ENCODE assay signal across 13 mouse cellular contexts in genomic region chr13:47189971-47190370, GRCm38 (mm10).
DNase-seq lines count a peak whose midpoint lies in the region; ATAC-seq and TF ChIP-seq lines count a peak whose summit lies in the region.
"Had no signal": no experiment of that assay in that cellular context is flagged by ENCODE, and none has a peak within 500 bp of the region (broad histone marks: within the 10 kb centered on the region; RNA-seq: fewer than 3 reads in every experiment).

No protein-coding gene starts in this region.

- peaks cover 7% of the 10 kb centered on the region for H3K27me3 ChIP-seq in thymus, adult 2 months (ENCODE audit: control insufficient read depth, insufficient read depth, low read length)

- no peaks in the 10 kb centered on the region for H3K4me1 ChIP-seq in thymus, adult 2 months (replicated peaks; ENCODE audit: control insufficient read depth, insufficient read depth, low read length)

- H3K36me3 ChIP-seq in thymus, adult 2 months (ENCODE audit: control insufficient read depth, insufficient read depth, low read length) = no peaks in the 10 kb centered on the region
- H3K36me3 ChIP-seq: midbrain, embryonic 12.5 days had no signal

- no peak overlapping the region for H3K4me3 ChIP-seq in thymus, adult 2 months (ENCODE audit: control insufficient read depth, insufficient read depth, low read length)
- H3K4me3 ChIP-seq: midbrain, embryonic 12.5 days had no signal

- no peak for TF ChIP-seq CTCF in thymus, adult 2 months (IDR thresholded peaks at IDR 0.05; ENCODE audit: borderline replicate concordance, control insufficient read depth, extremely low read depth, insufficient read depth, low read length, poor library complexity)

- WGBS in thymus, adult 2 months = 20% methylated on average over 7 of the region's 7 CpGs

- ATAC-seq in CD4-positive, CD25-positive, alpha-beta regulatory T cell, adult 4 months = no peak
- ATAC-seq: forebrain, embryonic 16.5 days had no signal

- DNase-seq in heart, adult 9 months (ENCODE audit: low spot score in 2 of 2) = peak; percentile 31 to 50
- no peak for DNase-seq in heart, postnatal 4 days
- DNase-seq in right cerebral cortex, postnatal 10 days (ENCODE audit: low spot score in 2 of 2) = peak; percentile 48 to 50
- no peak for DNase-seq in right cerebral cortex, postnatal 36 days (ENCODE audit: low spot score in 2 of 2)
- DNase-seq in lung, postnatal 4 days = peak; percentile 29 to 33
- DNase-seq in thymus, adult 2 months = no peak
- DNase-seq: cerebellum, adult 18-20 months; embryo, embryonic 11 days; right cerebral cortex, adult 18-20 months had no signal

- TF ChIP-seq POLR2A in thymus, adult 2 months (IDR thresholded peaks at IDR 0.05; ENCODE audit: control insufficient read depth, extremely low read depth, insufficient read depth, low read length, poor library complexity) = no peak

- no peak overlapping the region for H3K27ac ChIP-seq in thymus, adult 2 months (ENCODE audit: control insufficient read depth, insufficient read depth, low read length)
- H3K27ac ChIP-seq: kidney, postnatal 0 days; midbrain, embryonic 12.5 days had no signal

Comparison
In these comparisons a context has a peak if more than half of its experiments do, and no peak if none do; other contexts are left out.
1. DNase-seq: peak in heart, adult 9 months (2 of 2), right cerebral cortex, postnatal 10 days (2 of 2) and lung, postnatal 4 days (2 of 2); none in heart, postnatal 4 days (single experiment), right cerebral cortex, postnatal 36 days (0 of 2) and thymus, adult 2 months (single experiment).